Mouse (Mus musculus) heart, postnatal 0 days (tissue): Measurements from ENCODE around the gene Dlx4.

Experiments used
- CTCF ChIP-seq: IDR thresholded peaks from 2 replicates; pipeline ENCODE4 v1.5.1; 2016; ENCODE audit warnings: antibody characterized with exemption, control low read depth, low read depth
- EP300 ChIP-seq: IDR thresholded peaks from 2 replicates; pipeline ENCODE4 v1.6.1; 2016; ENCODE audit warnings: antibody characterized with exemption, low read depth

DNA sequence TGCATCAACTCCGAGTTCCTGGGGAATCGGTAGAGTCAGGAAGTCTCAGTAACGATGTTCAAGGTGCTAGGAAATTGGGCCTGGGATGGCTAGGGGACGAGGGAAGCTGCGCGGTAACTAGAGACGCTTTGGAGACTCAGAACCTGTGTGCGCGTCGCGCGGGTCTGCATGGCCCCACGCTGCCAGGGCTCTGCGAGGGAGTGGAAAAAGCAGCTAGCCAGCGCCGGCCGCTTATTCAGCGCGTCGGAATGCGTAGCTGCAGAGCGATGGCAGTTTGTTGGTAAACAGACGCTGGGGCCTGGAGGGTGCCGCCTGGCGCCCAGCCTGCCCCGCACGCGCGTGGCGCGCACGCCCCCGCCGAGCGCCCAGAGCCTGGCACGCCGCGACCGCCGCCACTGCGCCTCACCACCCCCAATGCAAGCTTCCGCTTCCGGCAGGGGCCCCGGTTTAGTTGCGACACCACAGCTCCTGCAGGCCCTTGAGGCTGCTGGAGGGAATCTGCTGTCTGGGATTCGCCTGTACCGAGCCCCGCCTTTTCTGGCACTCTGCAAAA is at the start of gene Dlx4:
- TF ChIP-seq EP300 = no peak
- TF ChIP-seq CTCF = no peak
